Mouse (Mus musculus): ENCODE data around the gene Pde4c. TPM values are rescaled to one million over a fixed set of nuclear protein-coding genes. Genes with fewer than 3 reads are reported as not detected.

Gene Pde4c
- total and polyA plus RNA-seq, 3 experiments = 0.65 to 3.0 TPM; not detected in 1

DNA sequence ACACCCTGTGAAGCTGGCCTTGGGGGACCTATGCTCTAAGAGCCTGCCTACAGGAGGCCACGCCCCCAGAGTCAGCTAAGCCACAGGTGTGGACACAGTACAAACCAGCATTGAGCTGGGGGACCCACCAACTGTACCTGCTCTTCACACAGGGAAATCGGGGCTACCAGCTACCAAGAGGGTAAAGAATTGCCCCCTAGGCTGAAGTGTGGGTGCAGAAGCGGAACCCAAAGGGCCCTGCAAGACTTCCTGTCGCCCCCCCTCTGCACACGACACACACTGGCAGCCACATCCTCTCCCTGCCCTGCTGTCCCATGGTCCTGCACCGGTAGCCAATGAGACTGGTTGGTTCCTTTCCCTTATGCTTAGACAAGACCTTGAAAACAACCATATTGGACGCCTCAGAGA, 67.8 kb downstream of the Pde4c start:
- peak overlapping the region; percentile 83 to 94 for H3K4me3 ChIP-seq (ENCODE audit: control insufficient read depth in 1 of 2, insufficient read depth in 1 of 2, low read depth in 2 of 2, low read length in 2 of 2)
- H3K27me3 ChIP-seq (ENCODE audit: control insufficient read depth in 1 of 2, insufficient read depth in 2 of 2, low read length in 2 of 2) = no peaks in the 10 kb centered on the region
- no peaks in the 10 kb centered on the region; a peak in 1 of 4 replicates for H3K36me3 ChIP-seq (ENCODE audit: control insufficient read depth in 1 of 2, insufficient read depth in 2 of 2, low read length in 2 of 2)
- peaks cover 0 to 12% of the 10 kb centered on the region in 2 experiments; a peak in 3 of 4 replicates for H3K4me1 ChIP-seq (ENCODE audit: control insufficient read depth in 1 of 2, insufficient read depth in 2 of 2, low read length in 2 of 2)
- H3K9me3 ChIP-seq (replicated peaks; ENCODE audit: insufficient read depth, low read length) = no peaks in the 10 kb centered on the region
- H3K9ac ChIP-seq (ENCODE audit: control insufficient read depth, low read depth, low read length, poor library complexity, severe bottlenecking) = peak overlapping the region; percentile 92
- peak overlapping the region; percentile 33 for H3K27ac ChIP-seq (ENCODE audit: control insufficient read depth, low read depth, low read length)
- H3K79me2 ChIP-seq (ENCODE audit: control insufficient read depth, insufficient read depth, low read length, poor library complexity) = peaks cover 17% of the 10 kb centered on the region
- DNase-seq (ENCODE audit: low read depth, low spot score) = peak; percentile 93
- TF ChIP-seq MAZ (IDR thresholded peaks at IDR 0.05; ENCODE audit: low read depth, low read length) = peak; percentile 66; the same call in 1 of the 2 replicates
- TF ChIP-seq HCFC1 (IDR thresholded peaks at IDR 0.05; ENCODE audit: low read depth, low read length) = peak; percentile 78
- peak; percentile 70; the same call in 1 of the 2 replicates for TF ChIP-seq MXI1 (IDR thresholded peaks at IDR 0.05; ENCODE audit: low read depth, low read length)
- 0 out of 2 replicates have a peak, but pooled peaks have one; percentile 16 for TF ChIP-seq NRF1 (IDR thresholded peaks at IDR 0.05; ENCODE audit: insufficient read depth, low read depth, low read length, poor library complexity, severe bottlenecking)
- no peak for TF ChIP-seq ZC3H11A (IDR thresholded peaks at IDR 0.05; ENCODE audit: low read depth, low read length)
- 0 out of 4 replicates have a peak, but pooled peaks of 1 of the 2 experiments have one; percentile 38 for TF ChIP-seq POLR2A (IDR thresholded peaks at IDR 0.05; ENCODE audit: control insufficient read depth in 1 of 2, insufficient read depth in 1 of 2, low read depth in 1 of 2, low read length in 2 of 2, poor library complexity in 1 of 2)
- TF ChIP-seq ELF1 (IDR thresholded peaks at IDR 0.05; ENCODE audit: low read depth, low read length) = peak; percentile 68
- TF ChIP-seq USF2 (IDR thresholded peaks at IDR 0.05; ENCODE audit: borderline replicate concordance in 1 of 2, insufficient read depth in 1 of 2, low read depth in 1 of 2, low read length in 2 of 2) = no peak
- TF ChIP-seq USF1 (IDR thresholded peaks at IDR 0.05; ENCODE audit: low read depth, low read length) = 0 out of 2 replicates have a peak, but pooled peaks have one; percentile 31
- TF ChIP-seq ETS1 (IDR thresholded peaks at IDR 0.05; ENCODE audit: low read depth, low read length) = peak; percentile 32; the same call in 1 of the 2 replicates
- peak; percentile 48 for TF ChIP-seq MAX (IDR thresholded peaks at IDR 0.05; ENCODE audit: low read length)
- TF ChIP-seq UBTF (IDR thresholded peaks at IDR 0.05; ENCODE audit: borderline replicate concordance, insufficient read depth, low read depth, low read length) = no peak
- TF ChIP-seq SIN3A (IDR thresholded peaks at IDR 0.05; ENCODE audit: low read length) = peak; percentile 81
- TF ChIP-seq EP300 (IDR thresholded peaks at IDR 0.05; ENCODE audit: low read depth in 1 of 2, low read length in 2 of 2) = 0 out of 4 replicates have a peak, but pooled peaks of 1 of the 2 experiments have one; percentile 4
- TF ChIP-seq MYC (IDR thresholded peaks at IDR 0.05; ENCODE audit: low read depth, low read length) = peak; percentile 59; the same call in 1 of the 2 replicates

DNA sequence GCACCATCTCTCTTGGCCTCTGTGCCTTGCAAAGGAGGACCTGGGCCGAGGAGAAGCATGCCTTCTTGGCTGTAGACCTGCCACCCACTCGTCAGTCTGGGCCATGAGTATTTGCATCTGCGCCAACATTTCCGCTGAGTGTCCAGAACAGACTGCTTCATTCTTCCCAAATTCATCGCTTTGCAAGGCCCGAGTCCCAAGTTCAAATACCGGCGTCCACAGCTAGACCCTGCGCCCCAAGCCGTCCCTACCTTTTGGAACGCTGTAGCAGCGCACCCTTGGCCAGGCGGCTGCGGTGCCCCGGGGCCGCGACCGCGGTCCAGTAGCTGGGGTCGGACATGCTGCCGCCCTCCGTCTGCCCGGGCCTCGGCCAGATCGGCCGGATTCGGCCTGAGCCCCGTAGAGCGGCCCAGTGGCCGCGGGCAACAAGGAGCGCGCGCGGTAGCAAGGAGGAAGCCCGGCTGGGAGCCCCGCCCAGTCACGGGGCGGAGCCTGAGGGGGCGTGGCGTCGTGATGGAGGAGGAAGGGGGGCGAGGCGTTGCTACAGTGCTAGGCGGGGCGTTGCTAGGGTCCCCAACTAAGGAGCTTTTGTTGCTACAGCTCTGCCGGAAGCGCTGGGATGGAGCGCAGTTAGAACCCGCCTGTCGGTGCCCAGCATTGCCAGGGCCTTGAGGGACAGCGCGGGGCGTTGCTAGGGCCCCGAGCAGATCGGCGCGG, 68.6 kb downstream of the Pde4c start:
- H3K4me3 ChIP-seq (ENCODE audit: control insufficient read depth in 1 of 2, insufficient read depth in 1 of 2, low read depth in 2 of 2, low read length in 2 of 2) = peak overlapping the region; percentile 83 to 94
- no peaks in the 10 kb centered on the region for H3K27me3 ChIP-seq (ENCODE audit: control insufficient read depth in 1 of 2, insufficient read depth in 2 of 2, low read length in 2 of 2)
- H3K27ac ChIP-seq (ENCODE audit: control insufficient read depth, low read depth, low read length) = peak overlapping the region; percentile 33
- H3K9ac ChIP-seq (ENCODE audit: control insufficient read depth, low read depth, low read length, poor library complexity, severe bottlenecking) = peak overlapping the region; percentile 92
- H3K9me3 ChIP-seq (replicated peaks; ENCODE audit: insufficient read depth, low read length) = no peaks in the 10 kb centered on the region
- DNase-seq (ENCODE audit: low read depth, low spot score) = peak; percentile 97
- peaks cover 17% of the 10 kb centered on the region for H3K79me2 ChIP-seq (ENCODE audit: control insufficient read depth, insufficient read depth, low read length, poor library complexity)
- H3K36me3 ChIP-seq (ENCODE audit: control insufficient read depth in 1 of 2, insufficient read depth in 2 of 2, low read length in 2 of 2) = no peaks in the 10 kb centered on the region; a peak in 1 of 4 replicates
- peaks cover 0 to 12% of the 10 kb centered on the region in 2 experiments; a peak in 3 of 4 replicates for H3K4me1 ChIP-seq (ENCODE audit: control insufficient read depth in 1 of 2, insufficient read depth in 2 of 2, low read length in 2 of 2)
- peak; percentile 48; the same call in 1 of the 2 replicates for TF ChIP-seq MAZ (IDR thresholded peaks at IDR 0.05; ENCODE audit: low read depth, low read length)
- no peak for TF ChIP-seq ZC3H11A (IDR thresholded peaks at IDR 0.05; ENCODE audit: low read depth, low read length)
- peak; percentile 48; the same call in 1 of the 2 replicates for TF ChIP-seq MAX (IDR thresholded peaks at IDR 0.05; ENCODE audit: low read length)
- no peak for TF ChIP-seq MYB (IDR thresholded peaks at IDR 0.05; ENCODE audit: low read depth, low read length)
- TF ChIP-seq MAFK (IDR thresholded peaks at IDR 0.05; ENCODE audit: borderline replicate concordance, low read depth, low read length) = no peak
- TF ChIP-seq TAL1 (IDR thresholded peaks at IDR 0.05; ENCODE audit: low read length) = no peak
- no peak for TF ChIP-seq ETS1 (IDR thresholded peaks at IDR 0.05; ENCODE audit: low read depth, low read length)
- peak; percentile 67 for TF ChIP-seq USF1 (IDR thresholded peaks at IDR 0.05; ENCODE audit: low read depth, low read length)
- peak; percentile 60; the same call in 1 of the 2 replicates for TF ChIP-seq POLR2AphosphoS2 (IDR thresholded peaks at IDR 0.05; ENCODE audit: low read length)
- TF ChIP-seq POLR2A (IDR thresholded peaks at IDR 0.05; ENCODE audit: control insufficient read depth in 1 of 2, insufficient read depth in 1 of 2, low read depth in 1 of 2, low read length in 2 of 2, poor library complexity in 1 of 2) = peak; percentile 84 to 90
- TF ChIP-seq MXI1 (IDR thresholded peaks at IDR 0.05; ENCODE audit: low read depth, low read length) = peak; percentile 77
- TF ChIP-seq JUND (IDR thresholded peaks at IDR 0.05; ENCODE audit: low read depth, low read length) = no peak
- peak; percentile 62 for TF ChIP-seq SIN3A (IDR thresholded peaks at IDR 0.05; ENCODE audit: low read length)
- TF ChIP-seq ZMIZ1 (IDR thresholded peaks at IDR 0.05; ENCODE audit: low read depth, low read length) = 0 out of 2 replicates have a peak, but pooled peaks have one; percentile 39
- TF ChIP-seq RAD21 (IDR thresholded peaks at IDR 0.05; ENCODE audit: low read depth, low read length) = no peak
- TF ChIP-seq MEF2A (IDR thresholded peaks at IDR 0.05; ENCODE audit: extremely low read depth, insufficient replicate concordance, low read depth, low read length, poor library complexity, severe bottlenecking) = no peak
- peak; percentile 65; the same call in 1 of the 2 replicates for TF ChIP-seq HCFC1 (IDR thresholded peaks at IDR 0.05; ENCODE audit: low read depth, low read length)
- TF ChIP-seq USF2 (IDR thresholded peaks at IDR 0.05; ENCODE audit: borderline replicate concordance in 1 of 2, insufficient read depth in 1 of 2, low read depth in 1 of 2, low read length in 2 of 2) = no peak
- 0 out of 2 replicates have a peak, but pooled peaks have one; percentile 24 for TF ChIP-seq TCF12 (IDR thresholded peaks at IDR 0.05; ENCODE audit: low read depth, low read length)
- TF ChIP-seq CHD2 (IDR thresholded peaks at IDR 0.05; ENCODE audit: low read length) = no peak
